Mouse (Mus musculus) inflammation-experienced regulatory T-cells (primary cell): ENCODE results near the gene Mef2d. TPM values are rescaled to one million over a fixed set of nuclear protein-coding genes. Genes with fewer than 3 reads are reported as not detected.

Source experiments
- polyA plus RNA-seq, 2 experiments: library from polyadenylated mRNA; unstranded; fragments of 100-300 nt; shearing (Covaris generic); gene quantifications; one replicate each; pipeline ENCODE4 v1.2.1; 2017

Gene Mef2d
- polyA plus RNA-seq: 10 to 100 TPM; 95.1 to 98.4 TPM

DNA sequence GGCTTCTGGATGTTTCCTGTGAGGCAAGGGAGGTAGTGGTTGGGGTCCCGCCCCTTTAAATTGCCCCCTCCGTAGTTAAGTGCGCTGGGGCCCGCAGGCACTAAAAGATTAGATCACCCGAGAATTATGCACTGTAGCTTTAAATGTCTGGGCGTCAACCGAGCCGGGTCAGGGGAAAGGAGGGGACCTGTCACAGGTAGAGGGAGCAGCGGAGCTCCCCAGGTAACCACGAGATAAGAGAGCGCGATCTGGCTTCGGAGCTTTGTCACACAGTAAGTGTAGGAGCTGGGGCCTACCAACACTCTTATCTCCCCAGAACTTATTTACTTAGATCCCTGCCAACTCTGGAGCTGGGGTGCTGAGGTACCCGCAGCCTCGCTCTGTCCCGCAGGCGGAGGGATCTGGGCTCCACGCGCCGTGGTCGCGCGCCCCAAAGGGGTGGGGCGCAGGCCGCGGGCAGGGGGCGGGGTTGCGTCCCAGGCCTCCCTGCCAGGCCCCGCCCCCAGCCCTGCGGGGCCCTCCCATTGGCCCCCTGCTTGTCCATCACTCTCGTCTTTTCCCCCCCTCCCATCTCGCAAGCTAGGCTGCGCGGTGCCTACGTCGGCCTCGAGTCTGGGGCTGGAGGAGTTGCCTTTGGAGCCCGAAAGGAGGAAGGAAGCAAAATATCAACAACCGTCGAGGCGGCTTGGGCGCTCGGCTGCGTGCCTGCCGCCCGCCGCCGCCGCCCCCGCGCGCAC lies at the start of gene Mef2d:
Gene Mef2d (plus strand): TSS at position 586 of the 737 bp plus-strand sequence.

Other genes starting within 250 kb of the Mef2d start
- gene Hdgf, start 236.1 kb upstream of the Mef2d start, polyA plus RNA-seq: 100 to 1,000 TPM; 130 to 152 TPM
- 100 to 1,000 TPM; 129 to 143 TPM for gene Mrpl24, start 222.9 kb upstream of the Mef2d start, polyA plus RNA-seq
- gene Isg20l2, start 212.1 kb upstream of the Mef2d start, polyA plus RNA-seq: 10 to 100 TPM; 32.3 to 33.0 TPM
- 10 to 100 TPM; 27.7 to 30.8 TPM for gene Rrnad1, start 211.7 kb upstream of the Mef2d start, polyA plus RNA-seq
- 1 to 10 TPM in 1 of 2 experiments, not detected in 1; 1.1 TPM for gene Crabp2, start 193.7 kb upstream of the Mef2d start, polyA plus RNA-seq
- gene Nes, start 171.3 kb upstream of the Mef2d start, polyA plus RNA-seq: 1 to 10 TPM in 1 of 2 experiments, under 1 TPM in 1; 0.58 to 4.1 TPM
- not detected for gene Bcan, start 142.1 kb upstream of the Mef2d start, polyA plus RNA-seq
- gene Hapln2, start 114.8 kb upstream of the Mef2d start, polyA plus RNA-seq: under 1 TPM in 1 of 2 experiments, not detected in 1; 0.12 TPM
- gene Gpatch4, start 99.3 kb upstream of the Mef2d start, polyA plus RNA-seq: 10 to 100 TPM; 27.3 to 49.8 TPM
- gene Naxe, start 83.9 kb upstream of the Mef2d start, polyA plus RNA-seq: 10 to 100 TPM; 80.8 to 88.9 TPM
- 1 to 10 TPM in 1 of 2 experiments, not detected in 1; 1.5 TPM for gene Ttc24, start 64.1 kb upstream of the Mef2d start, polyA plus RNA-seq
- 1 to 10 TPM in 1 of 2 experiments, under 1 TPM in 1; 0.69 to 3.5 TPM for gene Iqgap3, start 60.4 kb upstream of the Mef2d start, polyA plus RNA-seq
- gene Rhbg, start 112.3 kb downstream of the Mef2d start, polyA plus RNA-seq: under 1 TPM in 1 of 2 experiments, not detected in 1; 0.39 TPM
- under 1 TPM in 1 of 2 experiments, not detected in 1; 0.31 TPM for gene Gm38392, start 144.8 kb downstream of the Mef2d start, polyA plus RNA-seq
- gene Tsacc, start 154.6 kb downstream of the Mef2d start, polyA plus RNA-seq: 10 to 100 TPM in 1 of 2 experiments, 1 to 10 TPM in 1; 8.3 to 15.6 TPM
- 100 to 1,000 TPM; 327 to 346 TPM for gene Cct3, start 154.7 kb downstream of the Mef2d start, polyA plus RNA-seq
- 100 to 1,000 TPM; 342 to 357 TPM for gene Glmp, start 182.7 kb downstream of the Mef2d start, polyA plus RNA-seq
- 1 to 10 TPM in 1 of 2 experiments, under 1 TPM in 1; 0.96 to 2.8 TPM for gene Tmem79, start 193.8 kb downstream of the Mef2d start, polyA plus RNA-seq
- 10 to 100 TPM; 38.2 to 49.1 TPM for gene Smg5, start 193.9 kb downstream of the Mef2d start, polyA plus RNA-seq
- gene Paqr6, start 222.2 kb downstream of the Mef2d start, polyA plus RNA-seq: 1 to 10 TPM; 1.1 to 3.0 TPM
- gene Bglap3, start 230.4 kb downstream of the Mef2d start, polyA plus RNA-seq: 10 to 100 TPM in 1 of 2 experiments, not detected in 1; 82.5 TPM
- 1 to 10 TPM in 1 of 2 experiments, not detected in 1; 4.1 TPM for gene Bglap2, start 236.3 kb downstream of the Mef2d start, polyA plus RNA-seq
- 1 to 10 TPM in 1 of 2 experiments, not detected in 1; 2.4 TPM for gene Bglap, start 242.1 kb downstream of the Mef2d start, polyA plus RNA-seq